Mouse (Mus musculus) C2C12 (cell line): ENCODE results near the gene Gm3264. TPM values are rescaled to one million over a fixed set of nuclear protein-coding genes. Genes with fewer than 3 reads are reported as not detected.
"Not testable (repeated sequence)": the region's sequence is repeated elsewhere in the genome, so short reads cannot be mapped to it uniquely, and the experiment has no call there.

ENCODE experiments used
- H3K27me3 ChIP-seq: one replicate; pipeline ENCODE4 v1.6.1; 2011; ENCODE audit not compliant: control insufficient read depth, insufficient read depth, insufficient read length
- H3K36me3 ChIP-seq: one replicate; pipeline ENCODE4 v1.6.1; 2011; ENCODE audit not compliant: control insufficient read depth, insufficient read depth
- H3K4me3 ChIP-seq: one replicate; pipeline ENCODE4 v1.5.1; 2011; ENCODE audit warnings: mild to moderate bottlenecking, control low read depth; ENCODE audit not compliant: poor library complexity, insufficient read depth, severe bottlenecking
- H3K79me2 ChIP-seq: one replicate; pipeline ENCODE4 v1.6.1; 2011; ENCODE audit not compliant: control insufficient read depth, insufficient read depth
- H3K79me3 ChIP-seq: one replicate; pipeline ENCODE4 v1.6.1; 2011; ENCODE audit warnings: low read depth, control low read depth
- H3ac ChIP-seq: one replicate; pipeline ENCODE3; 2011; ENCODE audit warnings: low read depth; ENCODE audit not compliant: control insufficient read depth, insufficient read length
- long read RNA-seq, 2 experiments: library from polyadenylated mRNA; unstranded; transcript quantifications; one replicate each; pipeline ENCODE4 v2.0.0; 2019 to 2020
- polyA plus RNA-seq: library from polyadenylated mRNA; unstranded; fragments of >200 nt; fragmentation: generic; extraction: Trizol; gene quantifications from one replicate; pipeline ENCODE4 v1.2.1, GENCODE M21; 2012; ENCODE audit warnings: missing spikeins

Gene Gm3264
- polyA plus RNA-seq = not detected
- long read RNA-seq, experiment 1 = 0 reads
- long read RNA-seq, experiment 2 = 0 reads

GRCm38 (mm10) chr14:4855299-4855980 lies at the start of gene Gm3264:
Gene Gm3264, plus strand, starts transcription at chr14:4855576.
- not testable (repeated sequence) for H3K4me3 ChIP-seq, H3ac ChIP-seq, H3K27me3 ChIP-seq, H3K36me3 ChIP-seq, H3K79me3 ChIP-seq, H3K79me2 ChIP-seq

GRCm38 (mm10) chr14:4806421-4806820 lies 49.0 kb upstream of the Gm3264 start:
- not testable (repeated sequence) for H3K4me3 ChIP-seq, H3K79me2 ChIP-seq, H3K79me3 ChIP-seq, H3K27me3 ChIP-seq, H3K36me3 ChIP-seq, H3ac ChIP-seq

GRCm38 (mm10) chr14:4821950-4822349 lies 33.4 kb upstream of the Gm3264 start:
- not testable (repeated sequence) for H3K27me3 ChIP-seq, H3ac ChIP-seq, H3K4me3 ChIP-seq, H3K36me3 ChIP-seq, H3K79me3 ChIP-seq, H3K79me2 ChIP-seq

- not testable (repeated sequence) for H3K27me3 ChIP-seq, H3K4me3 ChIP-seq, H3ac ChIP-seq, H3K79me2 ChIP-seq, H3K36me3 ChIP-seq, H3K79me3 ChIP-seq
These were observed 17.6 kb upstream of the Gm3264 start, which contains the start of gene Gm3269 for GRCm38 (mm10) chr14:4837806-4838205. Gene Gm3269, plus strand, starts transcription at chr14:4838106.

- not testable (repeated sequence) for H3K79me2 ChIP-seq, H3K27me3 ChIP-seq, H3K36me3 ChIP-seq, H3K79me3 ChIP-seq, H3ac ChIP-seq, H3K4me3 ChIP-seq
These were observed 36.7 kb downstream of the Gm3264 start, which contains the start of gene Gm3278 for GRCm38 (mm10) chr14:4892116-4892515. Gene Gm3278, plus strand, starts transcription at chr14:4892416.

Other genes with a start within 250 kb of the Gm3264 start
- not detected for gene Gm8159, start 223.2 kb upstream of the Gm3264 start, polyA plus RNA-seq
- not detected for gene Gm3239, start 191.4 kb upstream of the Gm3264 start, polyA plus RNA-seq
- gene Gm7876, start 146.3 kb upstream of the Gm3264 start, polyA plus RNA-seq = not detected
- not detected for gene Gm3252, start 128.8 kb upstream of the Gm3264 start, polyA plus RNA-seq
- gene Gm9602, start 79.2 kb upstream of the Gm3264 start, polyA plus RNA-seq = not detected
- not detected for gene Gm3269, start 17.5 kb upstream of the Gm3264 start, polyA plus RNA-seq
- not detected for gene Gm3278, start 36.8 kb downstream of the Gm3264 start, polyA plus RNA-seq
- gene Gm8297, start 128.4 kb downstream of the Gm3264 start, polyA plus RNA-seq = not detected
- not detected for gene Gm3298, start 160.3 kb downstream of the Gm3264 start, polyA plus RNA-seq
- not detected for gene 4930555G01Rik, start 195.1 kb downstream of the Gm3264 start, polyA plus RNA-seq
- not detected for gene Gm8281, start 215.5 kb downstream of the Gm3264 start, polyA plus RNA-seq